Mouse (Mus musculus) bone marrow, adult 2 months (tissue): ENCODE measurements at regions not wholly inside any gene's neighbourhood (a gene's known extent, or its start where the extent isn't known, plus 50 kb on each side); places are given as distances from the start of the nearest gene placed in this dataset.

Source experiments
- CTCF ChIP-seq: fragments of 200-500 bp; IDR thresholded peaks from 2 replicates; pipeline ENCODE4 v1.5.1; 2011; ENCODE audit warnings: low read length, control low read depth; ENCODE audit not compliant: control insufficient read depth, insufficient read depth
- POLR2A ChIP-seq: fragments of 200-500 bp; IDR thresholded peaks from 2 replicates; pipeline ENCODE4 v1.6.1; 2011; ENCODE audit warnings: low read depth, mild to moderate bottlenecking, control low read depth, low read length, borderline replicate concordance; ENCODE audit not compliant: control insufficient read depth

DNA sequence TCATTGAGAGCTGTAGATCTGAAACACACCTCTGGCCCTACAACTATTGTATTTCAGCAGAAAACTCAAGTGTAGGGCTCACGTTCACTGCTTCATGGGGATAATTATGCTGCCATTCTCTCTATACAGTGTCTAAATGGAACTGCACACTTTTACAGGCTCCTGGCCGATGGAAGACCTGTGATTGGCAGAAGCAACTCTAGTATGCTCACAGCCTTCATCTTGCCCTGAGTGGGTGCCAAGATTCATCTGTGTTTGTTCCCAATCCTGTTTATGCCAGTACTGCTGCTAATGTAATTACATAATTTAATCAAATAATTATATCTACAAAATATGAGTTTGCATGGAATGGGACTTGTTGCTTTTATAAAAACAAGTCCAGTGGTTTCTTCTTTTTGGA lies 190.3 kb upstream of the Ppargc1a start:
- TF ChIP-seq POLR2A (no peak), CTCF (no peak)
